In genomic region chr11:103920665-103921064, GRCm38 (mm10) we compare ENCODE assay signal across 8 mouse cellular contexts. TPM values are rescaled to one million over a fixed set of nuclear protein-coding genes. Genes with fewer than 3 reads are reported as not detected.
A peak's percentile ranks its signal among the peaks of the same experiment; 100 is the strongest.
DNase-seq lines count a peak whose midpoint lies in the region; ATAC-seq lines count a peak whose summit lies in the region.

No protein-coding gene starts in this region.

- no peak overlapping the region for H3K27ac ChIP-seq in embryonic facial prominence, embryonic 10.5 days (replicated peaks)
- no peak overlapping the region for H3K27ac ChIP-seq in midbrain, embryonic 13.5 days

- peak; percentile 13 for DNase-seq in gastrocnemius, adult 18-20 months (ENCODE audit: low spot score)
- DNase-seq in gastrocnemius, postnatal 25 days = no peak
- peak; percentile 42 to 50 for DNase-seq in B cell, adult 2 months
- peak; percentile 67 for DNase-seq in embryonic facial prominence, embryonic 10.5 days (ENCODE audit: low spot score)
- DNase-seq in lung, adult 18-20 months = peak; percentile 16 to 20
- DNase-seq in frontal cortex, postnatal 36 days (ENCODE audit: low spot score in 2 of 2) = no peak

- 70% methylated on average over 5 of the region's 5 CpGs for WGBS in embryonic facial prominence, embryonic 10.5 days
- 80% methylated on average over 5 of the region's 5 CpGs for WGBS in midbrain, embryonic 13.5 days

- no peaks in the 10 kb centered on the region for H3K4me1 ChIP-seq in embryonic facial prominence, embryonic 10.5 days
- no peaks in the 10 kb centered on the region for H3K4me1 ChIP-seq in midbrain, embryonic 13.5 days (replicated peaks)

- H3K9me3 ChIP-seq in embryonic facial prominence, embryonic 10.5 days = no peaks in the 10 kb centered on the region
- H3K9me3 ChIP-seq in midbrain, embryonic 13.5 days = no peaks in the 10 kb centered on the region

- H3K4me3 ChIP-seq in embryonic facial prominence, embryonic 10.5 days = no peak overlapping the region
- H3K4me3 ChIP-seq in midbrain, embryonic 13.5 days (replicated peaks) = no peak overlapping the region

- no peaks in the 10 kb centered on the region for H3K27me3 ChIP-seq in embryonic facial prominence, embryonic 10.5 days (replicated peaks; ENCODE audit: low read depth, poor library complexity, severe bottlenecking)
- H3K27me3 ChIP-seq in midbrain, embryonic 13.5 days = no peaks in the 10 kb centered on the region

- H3K9ac ChIP-seq in midbrain, embryonic 13.5 days (replicated peaks) = no peak overlapping the region

- H3K36me3 ChIP-seq in embryonic facial prominence, embryonic 10.5 days (replicated peaks) = peaks cover 32% of the 10 kb centered on the region
- peaks cover 31% of the 10 kb centered on the region for H3K36me3 ChIP-seq in midbrain, embryonic 13.5 days

- ATAC-seq in midbrain, embryonic 13.5 days = no peak
- ATAC-seq in activated CD4-positive, CD25-positive, alpha-beta regulatory T cell, adult 4 months = no peak

- no peak overlapping the region for H3K4me2 ChIP-seq in midbrain, embryonic 13.5 days (replicated peaks)

RNA-seq across cellular contexts. Expression of gene Nsf, which starts 33.2 kb away (rescaled TPM):
- total RNA-seq in gastrocnemius, adult 18-20 months (2021) = 10 to 100 TPM; 17.0 TPM
- 10 to 100 TPM; 15.9 to 23.5 TPM for total RNA-seq in gastrocnemius, postnatal 25 days (2021)
- 54.4 and 56.8 TPM in 2 replicates for polyA plus RNA-seq in embryonic facial prominence, embryonic 10.5 days (2016; fragmentation: Nextera tagmentation; extraction: Ambion mirVana)
- polyA plus RNA-seq in midbrain, embryonic 13.5 days (2015; fragmentation: Nextera tagmentation; extraction: Ambion mirVana) = 113 and 138 TPM in 2 replicates
- polyA plus RNA-seq in activated CD4-positive, CD25-positive, alpha-beta regulatory T cell, adult 4 months (2017; shearing (Covaris generic)) = 10 to 100 TPM; 47.7 to 60.0 TPM

RNA-seq across cellular contexts. Expression of gene Arf2, which starts 45.9 kb away (rescaled TPM):
- 10 to 100 TPM; 14.7 to 22.9 TPM for total RNA-seq in gastrocnemius, adult 18-20 months (2021)
- 10 to 100 TPM; 16.7 to 17.3 TPM for total RNA-seq in gastrocnemius, postnatal 25 days (2021)
- 71.4 and 73.5 TPM in 2 replicates for polyA plus RNA-seq in embryonic facial prominence, embryonic 10.5 days (2016; fragmentation: Nextera tagmentation; extraction: Ambion mirVana)
- polyA plus RNA-seq in midbrain, embryonic 13.5 days (2015; fragmentation: Nextera tagmentation; extraction: Ambion mirVana) = 195 and 211 TPM in 2 replicates
- polyA plus RNA-seq in activated CD4-positive, CD25-positive, alpha-beta regulatory T cell, adult 4 months (2017; shearing (Covaris generic)) = 10 to 100 TPM; 11.7 to 13.4 TPM

Comparison
In these comparisons a context has a peak if more than half of its experiments do, and no peak if none do; other contexts are left out.
1. DNase-seq: peak in gastrocnemius, adult 18-20 months (single experiment), B cell, adult 2 months (2 of 2), embryonic facial prominence, embryonic 10.5 days (single experiment) and lung, adult 18-20 months (2 of 2); none in gastrocnemius, postnatal 25 days (single experiment) and frontal cortex, postnatal 36 days (0 of 2).